Mouse (Mus musculus): ENCODE measurements around the gene Slc12a6. TPM values are rescaled to one million over a fixed set of nuclear protein-coding genes. Genes with fewer than 3 reads are reported as not detected.

Gene Slc12a6
- polyA plus RNA-seq, 1 experiment from 2014 or later = 25.9 TPM

GRCm38 (mm10) chr2:112360781-112361169 is 95.2 kb downstream of the Slc12a6 start:
- no peaks in the 10 kb centered on the region for H3K4me1 ChIP-seq (ENCODE audit: control insufficient read depth, insufficient read depth, low read length)
- ATAC-seq (ENCODE audit: low FRiP score, low TSS enrichment) (no peak), DNase-seq (no peak)
- no peak overlapping the region for H3K4me3 ChIP-seq (replicated peaks; ENCODE audit: low read depth, low read length)
- H3K4me2 ChIP-seq (ENCODE audit: low read length) = no peak overlapping the region
- H3K27me3 ChIP-seq (ENCODE audit: control insufficient read depth, insufficient read depth, low read length) = no peaks in the 10 kb centered on the region
- H3K27ac ChIP-seq (replicated peaks; ENCODE audit: low read depth, low read length) = no peak overlapping the region
- H3K9ac ChIP-seq (replicated peaks; ENCODE audit: low read length) = no peak overlapping the region
- WGBS = 83% methylated on average over 2 of the region's 2 CpGs
- H3K9me3 ChIP-seq (ENCODE audit: control insufficient read depth, low read length) = no peaks in the 10 kb centered on the region
- H3K36me3 ChIP-seq (ENCODE audit: control insufficient read depth, insufficient read depth, low read length) = peaks cover 82% of the 10 kb centered on the region

GRCm38 (mm10) chr2:112367222-112367621 is 101.6 kb downstream of the Slc12a6 start:
- peak overlapping the region; percentile 61 for H3K4me3 ChIP-seq (replicated peaks; ENCODE audit: low read depth, low read length)
- H3K9me3 ChIP-seq (ENCODE audit: control insufficient read depth, low read length) = no peaks in the 10 kb centered on the region
- peaks cover 22% of the 10 kb centered on the region for H3K36me3 ChIP-seq (ENCODE audit: control insufficient read depth, insufficient read depth, low read length)
- 25% methylated on average over 15 of the region's 15 CpGs for WGBS
- H3K4me1 ChIP-seq (ENCODE audit: control insufficient read depth, insufficient read depth, low read length) = peaks cover 12% of the 10 kb centered on the region
- ATAC-seq (ENCODE audit: low FRiP score, low TSS enrichment) (0 out of 2 replicates have a peak, but pooled peaks have one; percentile 7), DNase-seq (no peak)
- H3K9ac ChIP-seq (replicated peaks; ENCODE audit: low read length) = peak overlapping the region; percentile 64
- no peak overlapping the region for H3K27ac ChIP-seq (replicated peaks; ENCODE audit: low read depth, low read length)
- peak overlapping the region; percentile 83 for H3K4me2 ChIP-seq (ENCODE audit: low read length)
- H3K27me3 ChIP-seq (ENCODE audit: control insufficient read depth, insufficient read depth, low read length) = no peaks in the 10 kb centered on the region

- 2% methylated on average over 46 of the region's 46 CpGs for WGBS
Measured at GRCm38 (mm10) chr2:112367726-112368673, 102.4 kb downstream of the Slc12a6 start, which contains the start of gene Emc4. Emc4 (minus strand) TSS chr2:112368027.

GRCm38 (mm10) chr2:112369941-112370340 is 104.3 kb downstream of the Slc12a6 start:
- Histone ChIP-seq H3K4me3 (replicated peaks; ENCODE audit: low read depth, low read length) (no peak overlapping the region), H3K4me2 (ENCODE audit: low read length) (no peak overlapping the region), H3K27me3 (ENCODE audit: control insufficient read depth, insufficient read depth, low read length) (no peaks in the 10 kb centered on the region), H3K36me3 (ENCODE audit: control insufficient read depth, insufficient read depth, low read length) (no peaks in the 10 kb centered on the region), H3K9ac (replicated peaks; ENCODE audit: low read length) (no peak overlapping the region), H3K9me3 (ENCODE audit: control insufficient read depth, low read length) (no peaks in the 10 kb centered on the region), H3K27ac (replicated peaks; ENCODE audit: low read depth, low read length) (no peak overlapping the region), H3K4me1 (ENCODE audit: control insufficient read depth, insufficient read depth, low read length) (peaks cover 12% of the 10 kb centered on the region)
- ATAC-seq (ENCODE audit: low FRiP score, low TSS enrichment) = no peak
- DNase-seq = no peak
- WGBS = 72% methylated on average over 5 of the region's 5 CpGs

More at GRCm38 (mm10) chr2:112367726-112368673, 102.4 kb downstream of the Slc12a6 start, which contains the start of gene Emc4:
- Histone ChIP-seq H3K36me3 (ENCODE audit: control insufficient read depth, insufficient read depth, low read length) (peaks cover 17% of the 10 kb centered on the region), H3K4me1 (ENCODE audit: control insufficient read depth, insufficient read depth, low read length) (peaks cover 12% of the 10 kb centered on the region), H3K9me3 (ENCODE audit: control insufficient read depth, low read length) (no peaks in the 10 kb centered on the region), H3K4me2 (ENCODE audit: low read length) (peak within 1 kb of the TSS; percentile 83), H3K27ac (replicated peaks; ENCODE audit: low read depth, low read length) (peak within 1 kb of the TSS; percentile 81), H3K27me3 (ENCODE audit: control insufficient read depth, insufficient read depth, low read length) (no peaks in the 10 kb centered on the region), H3K4me3 (replicated peaks; ENCODE audit: low read depth, low read length) (peak within 1 kb of the TSS; percentile 61), H3K9ac (replicated peaks; ENCODE audit: low read length) (peak within 1 kb of the TSS; percentile 64)
- peak; percentile 89 for ATAC-seq (ENCODE audit: low FRiP score, low TSS enrichment)
- peak; percentile 97 for DNase-seq

GRCm38 (mm10) chr2:112373141-112373540 is 107.5 kb downstream of the Slc12a6 start:
- ATAC-seq (ENCODE audit: low FRiP score, low TSS enrichment) (no peak), DNase-seq (no peak)
- Histone ChIP-seq H3K4me2 (ENCODE audit: low read length) (no peak overlapping the region), H3K36me3 (ENCODE audit: control insufficient read depth, insufficient read depth, low read length) (no peaks in the 10 kb centered on the region), H3K9ac (replicated peaks; ENCODE audit: low read length) (no peak overlapping the region), H3K27ac (replicated peaks; ENCODE audit: low read depth, low read length) (no peak overlapping the region), H3K4me1 (ENCODE audit: control insufficient read depth, insufficient read depth, low read length) (0 out of 2 replicates have a peak, but pooled peaks cover 3% of the 10 kb centered on the region), H3K27me3 (ENCODE audit: control insufficient read depth, insufficient read depth, low read length) (no peaks in the 10 kb centered on the region), H3K4me3 (replicated peaks; ENCODE audit: low read depth, low read length) (no peak overlapping the region), H3K9me3 (ENCODE audit: control insufficient read depth, low read length) (no peaks in the 10 kb centered on the region)
- 35% methylated on average over 4 of the region's 4 CpGs for WGBS

GRCm38 (mm10) chr2:112374610-112375009 is 109.0 kb downstream of the Slc12a6 start:
- Histone ChIP-seq H3K36me3 (ENCODE audit: control insufficient read depth, insufficient read depth, low read length) (no peaks in the 10 kb centered on the region), H3K27ac (replicated peaks; ENCODE audit: low read depth, low read length) (no peak overlapping the region), H3K27me3 (ENCODE audit: control insufficient read depth, insufficient read depth, low read length) (no peaks in the 10 kb centered on the region), H3K4me3 (replicated peaks; ENCODE audit: low read depth, low read length) (no peak overlapping the region), H3K9me3 (ENCODE audit: control insufficient read depth, low read length) (no peaks in the 10 kb centered on the region), H3K9ac (replicated peaks; ENCODE audit: low read length) (no peak overlapping the region), H3K4me1 (ENCODE audit: control insufficient read depth, insufficient read depth, low read length) (no peaks in the 10 kb centered on the region), H3K4me2 (ENCODE audit: low read length) (no peak overlapping the region)
- WGBS = 70% methylated on average over 5 of the region's 5 CpGs
- DNase-seq (no peak), ATAC-seq (ENCODE audit: low FRiP score, low TSS enrichment) (no peak)

- DNase-seq (peak; percentile 97), ATAC-seq (ENCODE audit: low FRiP score, low TSS enrichment) (peak; percentile 99)
- H3K27me3 ChIP-seq (ENCODE audit: control insufficient read depth, insufficient read depth, low read length) = no peaks in the 10 kb centered on the region
- H3K9me3 ChIP-seq (ENCODE audit: control insufficient read depth, low read length) = no peaks in the 10 kb centered on the region
- WGBS = under 1% methylated on average over 61 of the region's 72 CpGs
- H3K36me3 ChIP-seq (ENCODE audit: control insufficient read depth, insufficient read depth, low read length) = no peaks in the 10 kb centered on the region
- peak within 1 kb of the TSS; percentile 93 for H3K9ac ChIP-seq (replicated peaks; ENCODE audit: low read length)
- H3K4me1 ChIP-seq (ENCODE audit: control insufficient read depth, insufficient read depth, low read length) = peaks cover 15% of the 10 kb centered on the region
- peak within 1 kb of the TSS; percentile 94 for H3K4me3 ChIP-seq (replicated peaks; ENCODE audit: low read depth, low read length)
- H3K27ac ChIP-seq (replicated peaks; ENCODE audit: low read depth, low read length) = peak within 1 kb of the TSS; percentile 83
- peak within 1 kb of the TSS; percentile 74 for H3K4me2 ChIP-seq (ENCODE audit: low read length)
Measured at GRCm38 (mm10) chr2:112378973-112379898, 113.6 kb downstream of the Slc12a6 start, which contains the start of gene Katnbl1. Katnbl1 (plus strand) TSS chr2:112379211.

GRCm38 (mm10) chr2:112380131-112380530 is 114.5 kb downstream of the Slc12a6 start:
- peak overlapping the region; percentile 93 for H3K9ac ChIP-seq (replicated peaks; ENCODE audit: low read length)
- H3K4me3 ChIP-seq (replicated peaks; ENCODE audit: low read depth, low read length) = peak overlapping the region; percentile 94
- ATAC-seq (ENCODE audit: low FRiP score, low TSS enrichment) (no peak), DNase-seq (peak; percentile 1)
- no peaks in the 10 kb centered on the region for H3K27me3 ChIP-seq (ENCODE audit: control insufficient read depth, insufficient read depth, low read length)
- peaks cover 15% of the 10 kb centered on the region for H3K4me1 ChIP-seq (ENCODE audit: control insufficient read depth, insufficient read depth, low read length)
- H3K4me2 ChIP-seq (ENCODE audit: low read length) = peak overlapping the region; percentile 74
- no peaks in the 10 kb centered on the region for H3K9me3 ChIP-seq (ENCODE audit: control insufficient read depth, low read length)
- WGBS = 56% methylated on average over 8 of the region's 8 CpGs
- no peak overlapping the region for H3K27ac ChIP-seq (replicated peaks; ENCODE audit: low read depth, low read length)
- no peaks in the 10 kb centered on the region for H3K36me3 ChIP-seq (ENCODE audit: control insufficient read depth, insufficient read depth, low read length)

All from midbrain, embryonic 14.5 days (tissue).